Mouse (Mus musculus) myocyte (in vitro differentiated cells): ENCODE results near the gene Lipa.

Experiments
- CEBPB ChIP-seq: IDR thresholded peaks from 2 replicates; pipeline ENCODE4 v1.6.1; 2011; ENCODE audit warnings: mild to moderate bottlenecking, moderate library complexity; ENCODE audit not compliant: poor library complexity, insufficient read depth, severe bottlenecking
- E2F4 ChIP-seq: IDR thresholded peaks from one replicate; pipeline ENCODE4 v1.6.1; 2011; ENCODE audit warnings: mild to moderate bottlenecking, control low read depth, moderate library complexity; ENCODE audit not compliant: insufficient read depth
- MAX ChIP-seq: IDR thresholded peaks from one replicate; pipeline ENCODE4 v1.6.1; 2011; ENCODE audit warnings: low read depth, mild to moderate bottlenecking, control low read depth
- POLR2A ChIP-seq: IDR thresholded peaks from one replicate; pipeline ENCODE4 v1.6.1; 2011; ENCODE audit warnings: low read depth, mild to moderate bottlenecking, control low read depth, moderate library complexity; ENCODE audit not compliant: insufficient read length

- TF ChIP-seq POLR2A (no peak), CEBPB (no peak), E2F4 (no peak), MAX (no peak)
Observed at GRCm38 (mm10) chr19:34448851-34449250, 78.4 kb downstream of the Lipa start.
